Mouse (Mus musculus) bone marrow, adult 2 months (tissue): ENCODE data around the gene Tmem56. TPM values are rescaled to one million over a fixed set of nuclear protein-coding genes. Genes with fewer than 3 reads are reported as not detected.

ENCODE experiments used
- H3K27ac ChIP-seq: fragments of 200-500 bp; 2 replicates; pipeline ENCODE4 v1.5.1; 2012; ENCODE audit warnings: low read depth, mild to moderate bottlenecking, control low read depth, inconsistent platforms, low read length; ENCODE audit not compliant: control insufficient read depth, poor library complexity, insufficient read depth
- H3K4me1 ChIP-seq: fragments of 200-500 bp; 2 replicates; pipeline ENCODE4 v1.6.1; 2011; ENCODE audit warnings: low read length; ENCODE audit not compliant: control insufficient read depth, insufficient read depth
- H3K4me3 ChIP-seq: fragments of 200-500 bp; replicated peaks from 2 replicates; pipeline ENCODE3; 2011; ENCODE audit warnings: mild to moderate bottlenecking, low read depth, low read length, control low read depth; ENCODE audit not compliant: control insufficient read depth
- CTCF ChIP-seq: fragments of 200-500 bp; IDR thresholded peaks from 2 replicates; pipeline ENCODE4 v1.5.1; 2011; ENCODE audit warnings: low read length, control low read depth; ENCODE audit not compliant: control insufficient read depth, insufficient read depth
- POLR2A ChIP-seq: fragments of 200-500 bp; IDR thresholded peaks from 2 replicates; pipeline ENCODE4 v1.6.1; 2011; ENCODE audit warnings: low read depth, mild to moderate bottlenecking, control low read depth, low read length, borderline replicate concordance; ENCODE audit not compliant: control insufficient read depth
- WGBS: fragments of 180-500 bp; shearing (Covaris S2); methylation state at CpG from one replicate; pipeline ENCODE4 v1.1.7; 2018; 5-methylcytosine and 5-hydroxymethylcytosine counted together
- polyA plus RNA-seq: library from polyadenylated mRNA; stranded (reverse); fragments of >200 nt; gene quantifications from 2 replicates; pipeline ENCODE4 v1.2.4, GENCODE M21; 2011; ENCODE audit warnings: low replicate concordance; ENCODE audit not compliant: missing spikeins, insufficient read depth, insufficient read length

The Tmem56 gene
- polyA plus RNA-seq, 1 experiment: 8.9 TPM

DNA sequence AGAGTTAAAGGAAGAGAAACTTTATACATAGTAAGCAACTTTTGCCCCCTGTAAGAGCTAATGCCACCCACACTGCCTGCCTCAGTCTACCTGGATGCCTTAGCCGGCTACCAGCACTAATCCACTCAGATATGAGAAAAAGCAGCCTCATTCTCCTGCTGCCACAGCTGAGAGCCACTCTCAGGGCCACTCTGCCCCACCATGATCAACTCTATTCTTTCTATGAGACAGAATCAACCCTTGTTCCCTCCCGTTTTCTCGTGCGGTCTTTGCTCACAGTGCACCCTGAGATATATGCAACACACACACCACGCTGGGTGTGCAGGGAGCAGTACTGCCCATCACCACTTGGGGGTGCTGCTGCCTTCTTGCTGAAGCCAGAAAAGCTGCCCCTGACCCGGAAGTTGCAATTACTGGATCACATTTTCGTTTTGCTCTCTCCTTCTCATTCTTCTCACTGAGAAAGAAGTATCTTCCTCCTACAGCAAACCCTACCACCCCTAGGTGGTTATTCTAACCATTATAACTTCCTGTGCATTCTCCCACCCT, 119.6 kb downstream of the Tmem56 start:
- H3K27ac ChIP-seq: no peak overlapping the region
- peak; percentile 96 for TF ChIP-seq CTCF
- TF ChIP-seq POLR2A: no peak
- peaks cover 1% of the 10 kb centered on the region for H3K4me1 ChIP-seq
- H3K4me3 ChIP-seq: no peak overlapping the region
- WGBS: 33% methylated on average over 7 of the region's 7 CpGs

DNA sequence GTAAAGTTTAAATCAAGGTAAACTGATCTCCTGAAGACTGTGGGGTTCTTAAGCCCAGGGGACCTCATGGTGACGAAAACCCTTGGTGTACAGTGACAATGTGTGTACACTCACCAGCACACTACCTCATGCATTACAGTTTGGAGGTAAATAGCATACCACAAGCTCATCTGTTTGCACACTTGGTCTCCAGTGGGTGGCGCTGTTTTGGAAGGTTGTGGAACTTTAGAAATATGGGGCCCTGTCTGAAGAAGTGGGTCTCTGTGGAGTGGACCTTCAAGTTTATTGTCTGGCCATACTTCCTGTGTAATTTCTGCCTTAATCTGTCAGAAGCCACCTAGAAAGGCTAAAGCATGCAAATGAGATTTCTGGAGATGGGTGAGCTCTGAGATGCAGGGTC, 121.2 kb downstream of the Tmem56 start:
- H3K27ac ChIP-seq: no peak overlapping the region
- H3K4me1 ChIP-seq: peaks cover 1% of the 10 kb centered on the region
- no peak overlapping the region for H3K4me3 ChIP-seq
- 41% methylated on average over 2 of the region's 2 CpGs for WGBS
- TF ChIP-seq CTCF: 0 out of 2 replicates have a peak, but pooled peaks have one; percentile 13
- no peak for TF ChIP-seq POLR2A

- Histone ChIP-seq H3K4me3 (no peak overlapping the region), H3K4me1 (peaks cover 1% of the 10 kb centered on the region), H3K27ac (no peak overlapping the region)
- TF ChIP-seq CTCF (no peak), POLR2A (no peak)
- WGBS: 3% methylated on average over 4 of the region's 4 CpGs
Measured at GRCm38 (mm10) chr3:121160424-121160823, 122.5 kb downstream of the Tmem56 start.

GRCm38 (mm10) chr3:121159566-121159965, 123.3 kb downstream of the Tmem56 start:
- H3K27ac ChIP-seq: peak overlapping the region; percentile 29
- 17% methylated on average over 10 of the region's 10 CpGs for WGBS
- no peak overlapping the region for H3K4me3 ChIP-seq
- peaks cover 1% of the 10 kb centered on the region for H3K4me1 ChIP-seq
- TF ChIP-seq POLR2A (no peak), CTCF (no peak)

- no peak for TF ChIP-seq POLR2A
- TF ChIP-seq CTCF: no peak
- WGBS: 89% methylated on average over 16 of the region's 16 CpGs
- Histone ChIP-seq H3K4me1 (peaks cover 1% of the 10 kb centered on the region), H3K27ac (no peak overlapping the region), H3K4me3 (no peak overlapping the region)
Measured at GRCm38 (mm10) chr3:121158901-121159351, 124.0 kb downstream of the Tmem56 start.

DNA sequence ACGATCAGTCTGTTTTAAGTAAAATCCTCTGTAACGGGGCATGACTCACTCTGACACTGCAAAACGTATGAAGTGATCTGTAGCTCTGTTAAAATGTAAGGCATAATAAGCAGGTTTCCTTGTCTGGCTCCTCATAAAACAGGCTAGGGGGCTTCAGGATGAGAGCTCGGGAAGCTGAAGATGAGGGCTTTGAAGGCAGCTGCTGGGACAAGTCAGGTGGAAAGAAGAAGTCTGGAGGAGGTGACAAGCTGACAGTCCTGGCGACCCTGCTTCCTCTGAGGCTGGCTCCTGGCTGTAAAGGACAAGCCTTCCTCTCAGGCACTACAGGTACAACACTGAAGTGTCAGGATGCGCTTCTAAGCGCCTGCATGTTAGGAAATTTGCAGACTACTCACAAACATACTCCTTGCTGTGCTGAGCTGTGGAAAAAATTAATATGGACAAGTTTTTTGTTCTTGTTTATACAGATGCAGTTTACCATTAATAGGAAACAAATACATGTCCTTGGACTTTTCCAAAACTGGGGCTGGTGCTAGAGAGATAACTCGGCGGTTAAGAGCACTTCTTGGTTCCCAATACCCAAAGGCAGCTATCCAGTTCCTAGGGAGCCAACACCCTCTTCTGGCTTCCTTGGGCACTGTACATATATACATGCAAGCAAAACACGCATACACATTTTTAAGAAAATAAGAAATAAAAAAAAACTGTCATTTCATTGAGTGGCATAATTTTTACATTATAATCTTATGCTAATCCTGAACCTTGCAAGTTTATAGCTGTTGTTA, 125.2 kb downstream of the Tmem56 start:
- TF ChIP-seq CTCF (no peak), POLR2A (no peak)
- Histone ChIP-seq H3K4me1 (peaks cover 1% of the 10 kb centered on the region), H3K27ac (no peak overlapping the region), H3K4me3 (no peak overlapping the region)
- 72% methylated on average over 10 of the region's 10 CpGs for WGBS

- H3K27ac ChIP-seq: no peak overlapping the region
- H3K4me1 ChIP-seq: peaks cover 1% of the 10 kb centered on the region
- TF ChIP-seq POLR2A: no peak
- TF ChIP-seq CTCF: no peak
- WGBS: 82% methylated on average over 11 of the region's 11 CpGs
- no peak overlapping the region for H3K4me3 ChIP-seq
Measured at GRCm38 (mm10) chr3:121156451-121157186, 126.3 kb downstream of the Tmem56 start.

- TF ChIP-seq POLR2A (no peak), CTCF (no peak)
- H3K4me1 ChIP-seq: peaks cover 1% of the 10 kb centered on the region
- H3K27ac ChIP-seq: no peak overlapping the region
- H3K4me3 ChIP-seq: no peak overlapping the region
- WGBS: 35% methylated on average over 7 of the region's 7 CpGs
Measured at GRCm38 (mm10) chr3:121156043-121156442, 126.9 kb downstream of the Tmem56 start.

Other genes with a start within 250 kb of the Tmem56 start
- 1.7 and 4.8 TPM in 2 replicates for gene Rwdd3, start 111.4 kb downstream of the Tmem56 start, polyA plus RNA-seq
- gene Alg14, start 8.7 kb upstream of the Tmem56 start, polyA plus RNA-seq: 4.7 and 5.7 TPM in 2 replicates
- 26.3 and 64.4 TPM in 2 replicates for gene Cnn3, start 143.4 kb upstream of the Tmem56 start, polyA plus RNA-seq
- gene Slc44a3, start 249.3 kb upstream of the Tmem56 start, polyA plus RNA-seq: 1.3 TPM in 1 of 2 replicates, not detected in the other